Mouse (Mus musculus): Measurements from ENCODE around the gene Tacc2. TPM values are rescaled to one million over a fixed set of nuclear protein-coding genes. Genes with fewer than 3 reads are reported as not detected.

Gene Tacc2
- total RNA-seq, 2 experiments from 2014 or later, result 91.9 to 95.2 TPM

DNA sequence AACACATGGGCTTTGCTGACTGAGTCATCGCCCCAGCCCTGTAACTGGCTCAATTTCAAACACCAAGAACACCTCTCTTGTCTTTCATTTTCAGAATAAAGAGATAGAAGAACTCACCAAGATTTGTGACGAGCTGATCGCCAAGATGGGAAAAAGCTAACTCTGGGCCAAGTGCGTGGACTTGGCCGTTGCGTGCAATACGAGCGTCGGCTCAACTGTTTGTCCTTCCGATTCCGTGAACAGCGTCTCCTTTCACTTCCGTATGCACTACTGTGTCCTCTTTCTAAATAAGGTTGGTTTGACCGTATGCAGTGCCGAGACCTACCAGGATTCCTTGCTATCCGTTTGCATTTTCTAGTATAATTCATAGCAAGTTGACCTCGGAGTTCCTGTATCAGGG, 186.9 kb downstream of the Tacc2 start:
- DNase-seq (ENCODE audit: low spot score in 2 of 2), result no peak

DNA sequence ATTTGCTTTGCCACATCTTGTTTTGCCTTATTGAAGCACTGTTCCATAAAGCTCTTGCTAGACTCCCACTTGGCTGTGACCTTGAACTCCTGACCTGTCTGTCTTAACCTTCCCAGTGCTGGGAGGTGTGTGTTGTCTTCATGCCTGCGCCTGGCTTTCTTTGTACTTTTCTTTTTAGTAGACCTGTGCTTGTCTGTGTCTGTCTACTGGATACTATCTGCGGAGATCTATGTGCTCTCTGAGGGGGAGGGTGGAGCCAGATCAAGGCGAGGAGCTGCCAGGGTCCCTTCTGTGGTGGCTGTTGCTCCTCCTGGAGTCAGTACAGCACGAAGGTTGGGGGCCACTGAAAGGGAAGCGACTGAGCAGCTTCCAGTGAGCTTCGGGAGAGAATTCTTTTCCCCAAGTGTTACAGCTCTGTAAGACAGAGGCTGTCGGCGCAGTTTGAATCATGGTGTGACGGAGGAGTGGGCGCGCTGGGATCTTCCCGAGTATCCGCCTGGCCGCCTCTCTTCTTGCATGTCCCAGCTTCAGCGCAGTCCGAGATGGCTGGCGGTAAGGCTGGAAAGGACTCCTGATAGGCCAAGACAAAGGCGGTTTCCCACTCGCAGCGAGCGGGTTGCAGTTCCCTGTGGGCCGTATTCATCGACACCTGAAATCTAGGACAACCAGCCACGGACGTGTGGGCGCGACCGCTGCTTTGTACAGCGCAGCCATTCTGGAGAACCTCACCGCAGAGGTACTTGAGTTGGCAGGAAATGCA, 189.4 kb downstream of the Tacc2 start:
- DNase-seq (ENCODE audit: low spot score in 2 of 2), result no peak

DNA sequence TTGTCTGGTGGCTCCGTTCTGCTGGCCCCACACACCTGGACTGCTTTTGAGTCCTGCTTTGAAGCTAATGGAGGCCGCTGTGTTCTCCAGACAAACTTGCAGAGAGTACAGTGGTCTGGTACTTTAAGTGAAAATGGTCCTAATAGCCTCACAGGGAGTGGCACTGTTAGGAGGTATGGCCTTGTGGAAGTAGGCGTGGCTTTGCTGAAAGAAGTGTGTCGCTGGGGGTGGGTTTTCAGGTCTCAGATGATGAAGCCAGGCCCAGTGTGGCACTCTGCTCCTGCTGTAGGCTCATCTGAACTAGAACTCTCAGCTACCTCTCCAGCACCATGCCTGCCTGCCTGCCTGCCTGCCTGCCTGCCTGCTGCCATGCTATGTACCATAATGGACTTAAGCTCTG, 190.9 kb downstream of the Tacc2 start:
- no peak for DNase-seq (ENCODE audit: low spot score in 2 of 2)

DNA sequence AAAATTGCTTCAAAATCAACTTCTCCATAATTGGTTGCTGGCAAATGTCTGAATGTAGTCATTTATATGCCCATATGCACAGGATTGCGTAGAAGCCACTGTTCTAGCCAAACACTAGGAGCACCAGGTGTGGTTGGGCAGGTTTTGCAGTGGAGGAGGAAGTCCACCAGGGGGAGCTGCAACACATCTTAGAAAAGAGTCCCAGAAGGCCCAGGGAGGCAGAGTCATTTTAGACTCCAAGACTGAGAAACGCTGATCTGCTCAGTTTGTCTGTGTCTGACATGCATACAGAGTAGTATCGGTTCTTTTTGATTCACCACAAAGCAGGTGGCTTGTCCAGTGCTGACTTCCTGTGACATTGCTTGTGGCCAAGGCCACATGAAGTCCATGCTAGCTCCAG, 193.5 kb downstream of the Tacc2 start:
- peak; percentile 83 to 86 for DNase-seq (ENCODE audit: low spot score in 2 of 2)

DNA sequence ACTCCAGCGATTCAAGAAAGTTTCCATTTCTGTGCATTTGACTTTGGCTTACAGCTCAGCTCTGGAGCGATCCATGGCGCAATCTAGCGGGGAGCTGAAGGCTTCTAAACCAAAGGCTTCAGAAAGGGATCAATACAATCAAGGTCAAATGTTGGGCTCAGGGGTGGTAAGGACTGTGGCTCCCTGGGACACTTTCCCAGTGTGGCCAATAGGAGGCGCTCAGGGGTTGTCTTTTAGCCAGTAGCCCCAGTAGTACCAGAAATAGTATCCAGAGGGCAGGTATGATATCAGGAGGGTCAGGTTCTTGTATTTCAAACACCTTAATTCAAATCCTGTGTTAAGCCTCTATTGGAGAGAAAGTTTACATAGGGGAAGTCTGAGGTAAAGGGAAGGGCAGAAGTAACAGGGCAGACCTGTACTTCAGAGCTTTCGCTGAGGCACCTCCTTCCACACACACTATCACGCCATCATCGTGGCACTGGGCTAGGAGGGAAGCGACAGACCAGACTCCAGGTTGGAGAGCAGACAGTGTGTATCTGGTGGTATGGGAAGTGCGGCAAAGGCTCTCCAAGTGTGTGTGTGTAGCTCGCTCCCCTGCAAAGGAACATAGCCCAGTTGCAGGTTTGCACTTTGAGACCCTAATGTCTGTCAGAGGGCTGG, 196.1 kb downstream of the Tacc2 start:
- no peak for DNase-seq (ENCODE audit: low spot score in 2 of 2)

DNA sequence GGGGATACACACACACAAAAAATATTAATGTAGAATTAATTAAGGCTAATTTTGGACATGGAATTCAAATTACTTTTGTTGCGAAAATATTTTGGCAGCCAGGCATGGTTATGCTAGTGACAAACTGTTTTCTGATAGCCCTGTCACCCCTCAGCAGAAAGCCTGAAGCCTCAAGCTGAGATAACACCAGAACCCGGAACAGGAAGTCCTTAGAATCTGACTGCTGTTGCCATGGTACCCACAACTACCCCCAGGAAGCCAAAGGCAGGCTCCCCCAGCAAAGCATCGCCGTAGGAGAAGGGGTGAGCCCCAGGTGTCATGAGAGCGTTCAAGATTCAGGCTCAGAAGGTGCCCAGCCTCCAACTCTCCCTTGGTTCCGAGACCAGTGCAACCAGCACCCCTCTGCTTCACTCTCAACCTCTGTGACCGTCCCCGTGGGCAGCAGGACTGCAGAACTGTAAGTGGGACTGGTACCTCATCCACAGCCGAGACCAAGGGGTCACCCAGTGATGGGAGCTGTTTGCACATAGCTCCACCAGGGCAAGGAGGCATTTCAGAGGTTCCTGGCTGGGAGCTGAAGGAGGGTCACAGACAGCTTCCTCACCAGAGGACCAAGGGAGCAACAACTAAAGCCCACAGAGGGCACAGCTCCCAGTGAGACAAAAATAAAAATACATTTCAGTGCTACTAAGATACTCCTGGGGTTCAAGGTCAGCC, 196.8 kb downstream of the Tacc2 start, which contains the start of gene Btbd16:
Btbd16 (plus strand) TSS at position 156 of the 717 bp plus-strand sequence.
- no peak for DNase-seq (ENCODE audit: low spot score in 2 of 2)

DNA sequence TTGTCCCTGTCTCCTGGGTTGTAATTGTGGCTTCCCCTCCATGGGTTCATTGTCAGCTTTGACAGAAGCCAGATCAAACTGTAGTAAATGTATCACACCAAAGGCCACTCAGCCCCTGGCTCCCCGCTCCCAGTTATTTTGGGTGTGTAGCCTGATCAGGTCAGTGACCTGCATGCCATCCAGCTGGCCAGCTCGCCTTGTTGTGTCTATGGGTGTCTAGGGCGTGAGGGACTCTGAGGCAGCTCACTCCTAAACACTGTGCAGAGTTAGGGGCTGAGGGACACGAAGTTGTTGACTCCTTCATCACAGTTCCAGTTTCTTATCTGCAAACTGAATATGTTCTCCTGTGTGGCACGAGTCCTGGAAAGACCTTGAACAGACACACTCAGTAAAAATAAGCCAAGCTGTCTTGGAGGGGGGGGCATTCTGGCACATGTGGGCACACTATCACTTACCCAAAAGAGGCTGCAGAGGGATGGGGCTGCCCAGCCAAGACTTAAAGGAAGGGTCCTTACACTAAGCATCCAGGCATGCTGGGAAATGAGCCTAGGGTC, 203.7 kb downstream of the Tacc2 start:
- DNase-seq (ENCODE audit: low spot score in 2 of 2), result no peak

DNA sequence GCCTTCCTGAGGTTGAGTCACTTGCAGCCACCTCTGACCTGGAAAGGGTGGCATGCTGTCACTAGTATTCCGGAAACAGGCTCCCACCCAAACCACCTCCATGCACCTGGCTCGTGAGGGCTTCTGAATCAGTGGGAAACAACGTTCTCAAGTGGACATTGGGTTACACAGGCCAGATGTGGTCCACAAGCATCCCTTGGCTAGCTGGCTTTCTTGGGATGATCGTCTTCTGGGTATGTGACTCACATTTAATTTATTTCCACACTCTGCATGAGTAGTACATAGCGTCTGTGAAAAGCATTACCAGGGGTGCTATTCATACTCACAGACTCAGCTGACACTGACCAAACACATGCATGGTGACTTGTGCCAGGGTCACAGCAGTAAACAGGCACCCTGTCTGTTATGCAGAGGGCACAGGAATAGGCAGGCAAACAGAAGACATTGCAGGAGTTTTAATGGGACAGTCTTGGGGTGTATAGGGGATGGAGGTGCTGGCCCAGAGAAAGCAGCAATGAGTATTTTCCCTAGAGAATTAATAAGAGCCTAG, 205.3 kb downstream of the Tacc2 start:
- DNase-seq (ENCODE audit: low spot score in 2 of 2), result no peak

DNA sequence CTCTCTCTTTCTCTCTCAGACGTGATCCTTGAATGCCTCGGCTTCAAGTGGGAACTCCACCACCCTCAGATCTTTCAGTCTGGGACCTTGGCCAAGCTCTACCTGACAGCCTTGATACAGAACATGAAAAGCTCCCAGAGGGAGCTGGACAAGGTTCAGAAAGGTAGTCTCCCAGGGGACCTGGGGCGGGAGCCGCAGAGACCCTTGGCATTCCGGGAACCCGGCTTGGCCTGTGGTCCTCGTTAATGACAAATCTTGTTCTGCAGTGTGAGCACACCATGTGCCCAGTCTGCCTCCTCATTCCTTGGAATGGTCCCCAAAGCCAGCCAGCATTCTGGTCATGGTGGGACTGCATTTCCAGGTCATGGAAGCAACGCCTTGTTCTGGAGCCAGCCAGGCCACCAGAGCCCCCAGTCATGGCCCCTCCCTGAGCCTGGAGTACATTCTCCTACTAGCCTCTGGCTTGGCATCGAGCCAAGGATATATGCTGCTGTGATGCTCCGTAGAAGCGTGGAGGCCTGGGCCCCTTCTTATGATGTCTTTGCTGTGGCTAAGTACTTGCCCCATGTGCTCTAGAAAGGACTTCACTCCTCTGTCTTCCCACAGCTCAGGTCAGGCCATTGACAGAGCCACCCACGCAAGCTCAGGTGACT, 208.8 kb downstream of the Tacc2 start:
- DNase-seq (ENCODE audit: low spot score in 2 of 2), result no peak

DNA sequence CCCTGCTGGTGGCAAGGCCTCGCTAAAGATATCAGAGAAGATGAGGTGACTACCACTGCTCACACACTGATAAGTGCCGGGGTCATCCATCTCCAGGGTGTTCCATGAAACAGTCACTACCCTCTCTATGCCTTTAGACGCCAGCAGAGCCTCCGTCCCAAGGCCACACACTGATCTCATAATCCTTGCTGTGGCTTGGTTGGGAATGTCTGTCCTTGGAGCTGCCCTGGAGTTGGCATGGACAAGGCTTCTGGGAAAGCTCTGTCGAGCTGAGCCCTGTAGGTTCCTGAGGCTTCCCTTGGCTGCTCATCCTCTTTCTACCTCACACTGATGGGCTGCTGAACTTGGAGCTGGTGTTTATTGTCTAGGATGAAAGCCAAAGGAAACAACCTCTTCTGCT, 209.5 kb downstream of the Tacc2 start:
- DNase-seq (ENCODE audit: low spot score in 2 of 2), result no peak

DNA sequence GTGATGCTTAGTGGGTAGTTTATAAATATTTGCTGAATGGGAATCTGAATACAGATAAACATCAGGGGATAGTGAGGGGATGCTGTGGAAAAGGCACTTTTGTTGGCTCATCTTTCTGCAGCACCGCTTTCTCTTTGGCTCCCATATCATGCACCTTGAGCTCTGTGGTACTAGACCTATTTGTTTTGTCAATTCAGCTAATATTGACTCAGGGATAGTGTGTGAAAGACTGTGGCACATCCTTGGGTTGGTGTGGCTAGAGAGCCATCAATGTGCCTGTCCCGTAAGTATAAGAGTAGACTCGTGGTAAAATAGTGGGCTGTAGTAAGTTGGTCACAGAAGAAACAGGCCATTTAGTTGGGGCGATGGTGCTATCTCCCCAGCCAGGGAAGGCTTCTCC, 210.3 kb downstream of the Tacc2 start:
- no peak for DNase-seq (ENCODE audit: low spot score in 2 of 2)

DNA sequence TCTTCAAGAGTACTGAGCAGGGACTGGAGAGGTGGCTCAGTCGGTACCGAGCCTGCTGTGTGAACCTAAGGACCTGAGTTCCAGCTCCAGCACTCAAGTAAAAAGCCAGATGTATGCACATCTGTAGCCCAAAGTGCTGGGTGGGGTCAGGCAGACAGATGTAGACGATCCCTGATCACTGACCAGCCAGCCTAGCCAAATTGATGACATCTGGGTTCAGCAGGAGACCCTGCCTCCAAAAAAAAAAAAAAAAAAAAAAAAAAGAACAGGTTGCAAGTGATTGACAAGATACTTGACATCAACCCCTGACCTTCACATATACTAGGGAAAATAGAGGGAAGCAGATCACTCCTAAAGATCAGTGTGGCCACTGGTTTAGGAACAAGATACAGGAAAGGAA, 211.7 kb downstream of the Tacc2 start:
- no peak for DNase-seq (ENCODE audit: low spot score in 2 of 2)

DNA sequence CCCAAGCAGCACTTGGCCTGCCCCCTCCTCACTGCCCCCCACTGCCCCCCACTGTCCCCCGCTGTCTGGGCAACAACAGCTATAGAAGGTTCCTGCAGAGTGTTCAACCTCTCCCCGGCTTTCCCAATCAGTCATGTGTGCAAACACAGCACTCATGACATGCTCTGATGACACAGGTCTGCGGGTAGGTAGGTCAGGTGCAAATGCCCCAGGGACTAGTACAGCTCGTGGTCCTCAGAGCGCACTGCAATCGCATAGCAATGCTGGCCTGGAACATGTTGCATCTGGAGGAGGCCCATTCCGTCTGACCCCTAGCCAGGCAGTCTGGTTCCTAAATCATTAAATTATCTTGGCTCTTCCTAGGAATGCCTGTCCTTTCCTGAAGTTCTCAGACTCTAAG, 212.2 kb downstream of the Tacc2 start:
- DNase-seq (ENCODE audit: low spot score in 2 of 2), result no peak

DNA sequence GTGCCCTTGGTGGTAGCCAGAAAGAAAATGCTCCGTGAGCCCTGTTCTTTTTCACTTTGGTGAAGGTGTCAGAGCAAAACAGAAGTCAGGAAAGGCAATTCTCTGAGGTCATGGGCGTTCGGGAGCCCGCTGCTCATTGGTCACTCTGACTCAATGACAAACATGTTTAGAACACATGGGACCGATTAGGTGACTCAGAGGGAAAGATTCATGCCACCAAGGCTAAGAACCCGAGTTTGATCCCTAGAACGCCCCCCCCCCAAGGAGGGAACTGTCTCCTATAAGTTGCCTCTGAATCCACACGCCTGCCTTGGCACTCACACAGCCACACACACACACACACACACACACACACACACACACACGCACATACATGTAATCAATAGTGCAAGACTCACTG, 216.4 kb downstream of the Tacc2 start:
- DNase-seq (ENCODE audit: low spot score in 2 of 2), result no peak

DNA sequence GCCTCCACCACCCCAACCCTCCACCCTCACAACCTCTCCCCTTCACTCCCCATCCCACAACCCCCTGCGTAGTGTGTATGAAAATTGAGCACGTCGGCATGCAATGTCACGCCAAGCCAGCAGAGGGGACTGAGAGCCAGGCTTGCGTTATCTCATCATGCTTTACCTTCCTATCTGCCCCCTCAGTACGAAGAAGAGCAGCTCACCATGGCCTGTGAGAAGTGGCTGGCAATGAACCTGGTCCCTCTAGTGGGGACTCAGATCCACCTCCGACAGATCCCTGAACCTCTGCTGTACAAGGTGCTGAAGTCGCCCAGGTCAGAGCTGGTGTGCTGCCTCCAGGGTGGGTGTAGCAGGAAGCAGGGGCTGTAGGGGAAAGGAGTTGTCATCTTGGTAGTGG, 219.5 kb downstream of the Tacc2 start:
- no peak for DNase-seq (ENCODE audit: low spot score in 2 of 2)

DNA sequence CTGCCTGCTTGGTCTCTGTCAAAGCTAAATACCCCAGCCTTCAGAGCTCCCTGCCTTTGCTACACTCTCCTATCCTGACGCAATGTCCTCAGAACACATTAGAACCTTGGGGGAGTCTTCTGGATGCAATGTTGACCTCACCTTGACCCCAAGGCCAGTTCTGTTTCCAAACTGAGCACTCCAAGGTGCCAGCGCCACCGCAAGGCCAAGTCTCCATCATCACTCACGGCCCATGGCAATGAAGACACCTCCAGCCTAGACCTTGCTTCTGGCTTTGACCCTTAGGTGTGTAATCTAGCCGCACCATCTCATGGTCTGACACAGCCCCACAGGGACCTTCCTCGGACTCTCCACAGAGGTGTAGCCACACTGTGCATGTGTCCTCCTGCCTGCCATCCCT, 220.3 kb downstream of the Tacc2 start:
- no peak for DNase-seq (ENCODE audit: low spot score in 2 of 2)

DNA sequence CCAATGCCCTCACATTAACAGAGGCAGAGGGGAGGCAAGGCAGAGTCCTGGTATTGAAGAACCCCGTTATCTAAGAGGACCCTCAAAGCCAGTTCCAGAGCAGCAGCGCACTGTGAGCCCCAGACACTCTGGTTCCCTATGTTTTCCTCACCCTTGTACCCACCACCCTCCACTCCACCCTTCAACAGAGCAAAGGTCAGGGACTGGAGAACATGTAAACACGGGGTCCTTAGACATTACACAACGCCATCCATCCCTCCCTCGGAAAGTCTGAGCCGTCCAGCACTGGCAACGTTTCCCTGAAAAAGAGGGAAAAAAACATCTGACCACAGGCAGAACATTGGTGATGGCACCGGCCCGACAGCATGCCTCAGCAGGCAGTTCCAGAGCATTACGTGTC, 222.2 kb downstream of the Tacc2 start:
- DNase-seq (ENCODE audit: low spot score in 2 of 2), result no peak

DNA sequence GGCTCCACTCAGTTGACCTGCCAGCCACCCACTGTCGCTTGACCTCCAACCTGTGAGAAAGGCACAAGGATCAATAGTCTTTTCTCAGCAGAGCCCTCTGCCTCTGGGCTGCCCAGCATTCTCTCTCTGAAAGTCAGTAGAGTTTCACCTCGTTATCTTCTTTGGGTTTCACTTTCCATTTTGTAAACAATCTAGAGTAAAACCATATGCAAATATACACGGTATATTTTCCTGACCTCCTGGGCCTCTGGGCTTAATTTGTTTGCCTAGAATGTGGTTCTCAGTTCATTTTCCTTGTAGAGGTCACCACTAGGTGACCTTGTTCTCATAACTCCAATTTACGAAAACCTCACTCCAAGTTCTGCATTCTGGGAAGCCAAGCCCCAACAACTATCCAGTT, 223.4 kb downstream of the Tacc2 start:
- DNase-seq (ENCODE audit: low spot score in 2 of 2), result no peak

DNA sequence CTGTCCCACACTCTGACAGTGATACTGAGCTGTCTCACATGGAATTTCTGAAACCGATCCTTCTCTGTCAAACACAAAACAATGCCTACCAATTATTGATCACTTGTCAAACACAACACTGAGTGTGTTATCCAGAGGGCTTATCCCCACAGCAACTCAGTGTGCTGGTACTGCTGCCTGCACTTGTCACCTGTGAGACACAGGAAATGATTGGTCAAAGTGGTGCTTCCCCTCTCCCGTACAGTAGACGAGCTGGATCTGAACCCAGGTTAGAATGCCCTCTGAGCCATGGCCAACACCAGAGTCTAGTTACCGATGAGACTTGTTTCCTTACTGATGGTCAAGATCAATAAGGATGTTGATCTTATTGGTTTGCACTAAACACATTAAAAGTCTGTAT, 224.6 kb downstream of the Tacc2 start:
- no peak for DNase-seq (ENCODE audit: low spot score in 2 of 2)

DNA sequence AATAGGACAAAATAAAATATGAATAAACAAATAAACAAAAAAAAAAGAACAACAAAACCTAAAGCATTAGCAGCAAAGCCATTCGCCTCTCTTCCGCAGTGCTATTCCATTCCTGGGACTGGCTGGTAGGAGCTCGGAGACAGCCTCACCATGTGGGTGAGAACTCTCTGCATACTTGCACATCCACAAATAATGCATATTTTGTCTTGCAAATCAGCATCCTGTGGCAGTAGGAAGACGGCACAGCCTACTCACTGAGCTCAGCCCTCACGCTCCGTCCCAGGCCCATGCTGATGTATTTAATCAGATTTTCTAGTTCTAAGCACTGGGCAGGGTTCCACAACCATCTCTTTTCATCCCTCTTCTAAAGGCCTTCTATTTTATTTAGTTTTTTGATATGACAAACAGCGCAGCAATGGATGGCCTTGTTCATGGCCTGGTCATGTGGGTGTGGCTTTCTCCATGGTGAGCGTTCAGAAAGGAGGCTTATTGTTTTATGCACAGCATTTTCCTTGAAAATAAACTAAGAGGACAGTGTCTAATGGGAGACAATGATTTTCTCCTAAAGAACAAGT, 226.1 kb downstream of the Tacc2 start:
- DNase-seq (ENCODE audit: low spot score in 2 of 2), result no peak

DNA sequence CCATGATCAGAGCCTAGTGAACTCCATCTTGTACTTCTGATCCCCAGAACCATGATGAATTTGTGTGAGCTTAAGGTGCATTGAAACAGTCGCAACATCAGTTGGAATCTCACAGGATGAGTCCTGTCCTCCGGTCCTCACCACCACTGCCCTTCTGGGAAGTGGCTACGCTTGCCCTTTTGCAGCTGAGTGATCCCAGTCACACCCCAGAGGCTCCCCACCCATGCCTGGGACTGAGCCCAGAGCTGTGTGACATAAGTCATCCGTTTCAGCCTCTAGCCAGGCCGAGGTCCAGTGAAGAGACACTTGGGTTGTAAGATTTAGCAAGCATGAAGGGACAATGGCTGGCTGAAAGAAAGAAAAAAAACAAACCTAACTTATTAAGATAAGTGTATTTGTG, 227.8 kb downstream of the Tacc2 start:
- no peak for DNase-seq (ENCODE audit: low spot score in 2 of 2)

Data from layer of hippocampus, postnatal 10 days (tissue).